Mouse (Mus musculus): Measurements from ENCODE around the gene Nudt4. TPM values are rescaled to one million over a fixed set of nuclear protein-coding genes. Genes with fewer than 3 reads are reported as not detected.

Gene Nudt4
- total RNA-seq (2023) = 15.6 to 18.2 TPM (median 17.3 TPM) in 4 replicates

DNA sequence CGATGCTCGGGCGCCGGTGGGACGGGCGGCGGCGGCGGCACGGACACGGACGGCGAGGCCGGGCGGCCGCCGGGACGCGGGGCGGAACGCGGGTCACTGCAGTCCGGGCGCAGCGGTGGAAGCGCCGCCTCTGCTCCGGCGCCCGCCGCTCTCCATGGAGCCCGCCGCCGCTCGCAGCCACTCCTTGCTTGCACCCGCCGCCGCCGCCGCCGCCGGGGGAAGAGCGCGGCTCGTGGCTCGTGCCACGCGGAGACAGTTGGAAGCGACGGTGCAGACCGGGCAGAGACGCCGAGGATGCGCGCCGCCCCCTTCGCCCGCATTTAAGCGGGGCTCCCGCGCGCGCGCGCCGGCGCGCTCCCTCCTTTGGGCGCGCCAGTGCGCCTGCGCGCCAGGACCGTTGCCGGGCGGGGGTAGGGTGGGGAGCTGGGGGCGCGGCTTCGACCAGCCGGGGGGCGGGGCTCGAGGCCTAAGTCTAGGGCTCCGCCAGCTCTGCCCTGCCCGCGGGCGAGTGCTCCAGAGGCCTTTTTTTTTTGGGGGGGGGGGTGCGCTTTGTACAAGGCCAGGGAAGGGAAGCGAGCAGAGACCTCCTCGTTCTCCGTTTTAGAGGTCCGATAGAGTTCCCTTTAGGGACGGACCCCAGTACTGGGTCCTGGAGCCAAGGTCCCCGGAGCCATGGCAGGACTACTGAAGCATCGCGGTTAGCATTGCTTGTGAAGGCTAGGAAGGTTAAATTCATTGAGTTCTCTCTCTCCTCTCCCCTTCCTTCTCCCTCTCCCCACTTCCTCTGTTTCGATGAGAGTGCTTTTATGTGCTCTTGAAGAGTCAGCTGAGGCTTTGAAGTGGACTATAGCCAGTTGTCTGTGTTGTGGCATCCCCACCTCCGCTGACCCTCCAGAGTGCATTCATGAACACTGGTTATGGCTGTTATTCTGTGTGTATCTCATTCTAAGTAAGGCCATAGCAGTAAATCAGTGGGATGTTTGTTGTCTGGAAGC is at the start of gene Nudt4:
Nudt4 (minus strand) TSS at position 296 of the 995 bp plus-strand sequence.

DNA sequence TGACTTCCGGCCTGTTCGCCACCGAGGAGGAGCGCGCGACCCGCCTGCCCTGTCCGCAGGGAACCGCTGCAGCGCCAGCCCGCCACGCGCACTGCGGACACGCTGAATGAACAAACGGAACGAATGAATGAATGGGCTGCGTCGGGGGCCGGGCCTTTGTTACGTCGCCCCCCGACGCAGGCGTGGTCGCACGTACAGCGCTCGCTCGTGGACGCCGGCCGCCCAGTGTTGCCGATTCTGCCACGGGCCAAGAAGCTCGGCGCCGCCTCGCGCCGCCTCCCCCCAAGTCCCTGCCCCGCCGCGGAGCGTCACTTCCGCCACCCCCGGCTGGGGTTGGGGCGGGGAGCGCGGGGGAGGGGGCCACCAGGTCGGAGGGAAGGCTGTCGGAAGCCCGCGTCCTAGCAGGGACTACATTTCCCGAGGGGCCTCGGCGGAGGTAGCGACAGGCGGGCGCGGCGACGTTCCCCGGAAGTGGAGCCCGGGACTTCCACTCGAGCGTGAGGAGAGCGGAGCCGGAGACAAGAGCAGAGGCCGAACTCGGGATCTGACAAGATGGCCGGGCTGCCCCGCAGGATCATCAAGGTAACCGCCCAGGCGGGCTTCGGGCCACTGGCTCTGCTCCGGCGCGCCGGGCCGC is 49.2 kb downstream of the Nudt4 start, which contains the start of gene Ube2n:
Ube2n (plus strand) TSS at position 490 of the 637 bp plus-strand sequence.

DNA sequence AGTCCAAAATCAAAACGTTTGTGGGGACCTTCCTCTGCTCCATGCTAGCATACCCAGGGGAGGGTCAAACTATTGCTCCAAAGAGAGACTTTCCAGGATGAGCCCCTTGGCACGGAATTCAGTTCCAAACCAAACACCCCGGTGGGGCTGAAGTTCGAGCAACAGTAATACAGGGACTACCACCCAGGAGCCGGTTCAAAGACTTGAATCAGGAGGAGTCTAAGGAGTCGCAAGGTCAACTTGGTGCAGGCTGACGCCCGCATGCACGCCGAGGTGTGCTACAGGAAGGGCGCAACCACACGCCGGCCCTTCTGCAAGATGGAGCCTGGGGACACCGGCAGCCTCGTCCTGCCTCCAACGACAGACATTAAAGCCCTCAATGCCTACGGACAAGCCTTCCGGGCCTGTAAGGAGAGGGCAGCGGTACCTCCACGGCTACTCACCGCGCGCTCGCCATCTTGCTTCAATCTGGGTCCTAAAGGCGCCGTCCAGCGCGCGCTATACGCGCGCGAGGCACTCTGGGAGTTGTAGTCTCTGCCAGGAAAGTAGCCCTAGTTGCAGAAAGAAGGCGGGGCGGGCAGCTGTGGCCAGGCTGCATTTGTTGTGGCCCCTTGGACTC is 62.4 kb downstream of the Nudt4 start, which contains the start of gene Mrpl42:
Mrpl42 (minus strand) TSS at position 478 of the 619 bp plus-strand sequence.

Other genes starting within 250 kb of the Nudt4 start
- 12.3 to 17.6 TPM (median 15.4 TPM) in 4 replicates for gene Cradd, start 240.0 kb downstream of the Nudt4 start, total RNA-seq (2023)
- 1.8 to 6.3 TPM (median 4.2 TPM) in 4 replicates for gene Socs2, start 147.0 kb downstream of the Nudt4 start, total RNA-seq (2023)
- gene Mrpl42, start 62.2 kb downstream of the Nudt4 start, total RNA-seq (2023) = 39.0 to 49.0 TPM (median 43.0 TPM) in 4 replicates
- 95.7 to 114 TPM (median 105 TPM) in 4 replicates for gene Ube2n, start 49.0 kb downstream of the Nudt4 start, total RNA-seq (2023)
- not detected in 4 replicates for gene Anapc15-ps, start 109.3 kb upstream of the Nudt4 start, total RNA-seq (2023)